Mouse (Mus musculus) layer of hippocampus, postnatal 36 days (tissue): ENCODE data around the gene Fbxw4. TPM values are rescaled to one million over a fixed set of nuclear protein-coding genes. Genes with fewer than 3 reads are reported as not detected.
"Not testable (repeated sequence)": the region's sequence is repeated elsewhere in the genome, so short reads cannot be mapped to it uniquely, and the experiment has no call there.

ENCODE experiments used
- DNase-seq, 2 experiments: peaks; one replicate each; pipeline ENCODE4 v3.0.0; 2022
- total RNA-seq, 2 experiments: library from RNA; stranded (reverse); gene quantifications; 2 replicates each; pipeline ENCODE4 v1.2.3; 2021

Gene Fbxw4
- total RNA-seq, 2 experiments from 2014 or later, result 33.7 to 34.3 TPM

- DNase-seq, result no peak
Observed at GRCm38 (mm10) chr19:45575632-45576001, 84.5 kb downstream of the Fbxw4 start.

DNA sequence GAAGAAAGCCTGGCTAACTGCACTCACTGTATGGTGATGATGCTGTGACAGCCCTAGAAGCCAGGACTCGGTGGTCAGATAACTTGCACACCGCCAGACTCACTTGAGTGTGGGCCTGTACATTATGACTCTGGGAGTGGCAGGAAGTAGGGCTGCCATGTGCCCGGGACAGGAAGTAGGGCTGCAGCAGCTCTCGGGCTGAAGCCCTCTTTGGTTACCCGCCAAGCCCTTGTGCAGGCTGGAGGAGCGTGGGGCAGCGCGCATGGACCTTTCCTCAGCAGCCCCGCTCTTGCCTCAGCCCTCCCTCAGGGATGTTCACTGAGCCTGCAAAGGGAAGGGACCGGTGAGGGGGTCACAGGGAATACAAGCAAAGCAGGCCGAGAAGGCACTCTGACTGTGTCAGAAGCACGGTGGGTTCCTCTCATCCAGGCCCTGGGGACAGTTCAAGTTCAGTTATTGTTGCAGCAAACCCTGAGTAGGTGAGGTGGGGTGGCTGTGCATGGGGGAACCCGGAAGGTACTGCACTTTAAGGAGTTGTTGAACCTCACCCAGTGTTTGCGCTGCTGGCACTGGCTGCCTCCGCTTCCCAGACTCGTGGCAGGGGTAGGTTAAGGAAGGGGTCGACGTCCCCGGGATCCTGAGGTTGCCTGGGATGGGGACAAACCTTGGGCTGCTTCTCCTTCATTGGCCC is 85.0 kb downstream of the Fbxw4 start:
- no peak for DNase-seq

- DNase-seq, result no peak
Observed at GRCm38 (mm10) chr19:45574339-45574898, 85.7 kb downstream of the Fbxw4 start.

GRCm38 (mm10) chr19:45573861-45574267 is 86.2 kb downstream of the Fbxw4 start:
- peak; percentile 74 to 76 for DNase-seq

DNA sequence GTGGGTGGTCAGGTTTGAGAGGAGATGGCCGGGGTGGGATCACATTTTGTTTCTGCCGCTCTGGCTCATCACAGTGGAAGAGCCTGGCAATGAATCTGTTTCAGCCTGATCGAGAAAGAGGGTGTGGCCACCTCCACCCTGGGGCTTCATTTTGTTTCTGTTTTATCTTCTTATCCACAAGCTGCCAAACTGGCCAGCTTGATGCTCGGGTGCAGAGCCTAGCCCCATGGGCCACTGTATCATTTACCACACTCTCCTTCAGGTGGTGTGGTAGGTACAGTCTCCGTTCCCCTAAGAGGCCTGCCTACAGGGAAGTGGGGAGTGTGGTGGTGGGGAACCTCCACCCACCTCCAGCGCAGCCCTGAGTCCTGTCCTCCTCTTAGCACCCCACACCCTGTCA is 87.1 kb downstream of the Fbxw4 start:
- DNase-seq, result no peak

DNA sequence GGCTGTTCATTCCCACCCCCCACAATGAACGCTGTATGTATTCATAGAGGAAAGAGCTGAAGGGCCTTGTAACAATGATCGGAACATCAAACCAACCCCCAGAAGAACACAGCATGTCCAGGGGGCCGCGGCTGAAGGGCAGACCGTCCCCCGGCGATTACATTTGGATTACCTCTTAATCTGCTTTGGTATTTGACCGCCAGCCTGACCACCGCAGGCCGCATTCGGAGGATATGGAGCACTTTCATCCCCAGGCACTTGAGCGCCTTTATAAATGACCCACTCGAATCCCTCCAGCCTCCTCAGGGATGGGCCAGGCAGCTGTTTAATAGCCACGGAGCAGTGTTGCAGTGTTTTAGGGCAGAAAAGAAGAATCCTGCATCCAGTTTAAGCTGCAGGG is 92.7 kb downstream of the Fbxw4 start:
- no peak for DNase-seq

GRCm38 (mm10) chr19:45565925-45566715 is 94.0 kb downstream of the Fbxw4 start:
- DNase-seq, result no peak

DNA sequence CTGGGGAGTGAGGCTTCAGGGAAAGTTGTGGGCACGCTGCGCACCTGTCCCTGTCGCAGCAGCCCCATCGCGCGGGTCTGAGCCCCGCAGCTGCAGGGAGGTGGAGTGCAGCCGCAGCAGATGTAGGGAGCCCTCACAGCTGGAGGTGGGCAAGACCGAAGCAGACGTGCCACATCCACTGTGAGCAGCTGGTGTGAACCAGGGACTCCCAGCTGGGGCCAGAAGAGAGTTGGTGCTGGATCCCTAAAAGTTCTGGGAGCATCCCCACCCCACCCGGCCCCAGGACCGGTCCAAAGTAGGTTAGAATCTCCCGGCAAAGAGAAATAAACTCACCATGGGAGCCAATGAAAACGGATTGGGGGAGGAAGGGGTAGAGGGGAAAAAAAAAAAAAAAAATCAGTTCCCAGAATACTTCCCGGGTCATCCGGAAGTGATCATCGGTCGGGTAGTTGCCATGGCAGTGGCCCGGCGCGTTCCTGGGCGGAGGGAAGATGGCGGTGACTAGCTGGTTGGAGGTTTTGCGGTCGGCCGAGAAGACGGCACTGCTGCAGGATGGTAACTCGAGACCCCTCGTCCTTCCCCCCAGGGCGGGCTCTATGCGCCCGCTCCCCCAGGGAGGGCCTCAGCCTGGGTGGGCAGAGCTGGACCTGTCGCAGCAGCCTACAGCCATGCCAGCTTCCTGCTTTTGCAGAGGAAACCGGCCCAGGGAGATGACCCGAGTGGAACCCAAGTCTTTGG is 99.8 kb downstream of the Fbxw4 start, which contains the start of the genes Poll and Gm17018:
TSS of gene Poll (minus strand) at position 379 of the 738 bp plus-strand sequence.
TSS of gene Gm17018 (plus strand) at position 463 of the 738 bp plus-strand sequence.
- peak; percentile 87 to 88 for DNase-seq

DNA sequence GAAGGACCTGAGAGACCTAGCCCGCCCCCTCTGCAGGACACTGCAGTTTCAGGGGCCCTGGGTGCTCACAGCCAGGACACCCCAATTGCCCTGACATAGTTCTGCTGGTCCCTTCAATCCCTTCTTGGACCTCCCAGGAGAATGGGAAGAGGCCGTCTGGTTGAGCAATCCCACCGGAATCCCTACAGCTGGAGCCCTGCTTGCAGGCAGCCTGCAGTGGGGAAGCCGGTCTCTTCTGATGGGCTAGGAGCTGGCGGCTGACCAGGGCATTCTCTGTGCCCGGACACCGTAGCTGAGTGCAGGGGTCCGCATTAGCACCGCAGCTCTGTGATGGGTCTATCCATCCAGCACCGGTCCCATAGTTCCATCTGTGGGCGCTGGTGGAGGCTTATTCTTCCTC is 106.0 kb downstream of the Fbxw4 start:
- DNase-seq, result no peak

GRCm38 (mm10) chr19:45552187-45552586 is 107.9 kb downstream of the Fbxw4 start:
- DNase-seq, result no peak

- DNase-seq, result no peak
Observed at GRCm38 (mm10) chr19:45549948-45550347, 110.2 kb downstream of the Fbxw4 start.

GRCm38 (mm10) chr19:45549128-45549915 is 110.8 kb downstream of the Fbxw4 start:
- no peak for DNase-seq

DNA sequence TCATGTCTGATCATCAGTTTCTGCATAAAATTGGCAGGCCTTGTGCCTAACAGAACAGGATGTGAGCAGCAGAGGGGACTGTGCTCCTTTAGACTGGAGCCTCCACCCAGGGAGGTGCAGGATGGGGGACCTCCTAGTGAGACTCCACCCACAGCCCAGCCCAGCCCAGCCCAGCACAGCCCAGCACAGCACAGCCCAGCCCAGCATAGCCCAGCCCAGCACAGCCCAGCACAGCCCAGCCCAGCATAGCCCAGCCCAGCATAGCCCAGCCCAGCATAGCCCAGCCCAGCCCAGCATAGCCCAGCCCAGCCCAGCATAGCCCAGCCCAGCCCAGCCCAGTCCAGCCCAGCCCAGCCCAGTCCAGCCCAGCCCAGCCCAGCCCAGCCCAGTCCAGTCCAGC is 111.9 kb downstream of the Fbxw4 start:
- DNase-seq, result not testable (repeated sequence)

DNA sequence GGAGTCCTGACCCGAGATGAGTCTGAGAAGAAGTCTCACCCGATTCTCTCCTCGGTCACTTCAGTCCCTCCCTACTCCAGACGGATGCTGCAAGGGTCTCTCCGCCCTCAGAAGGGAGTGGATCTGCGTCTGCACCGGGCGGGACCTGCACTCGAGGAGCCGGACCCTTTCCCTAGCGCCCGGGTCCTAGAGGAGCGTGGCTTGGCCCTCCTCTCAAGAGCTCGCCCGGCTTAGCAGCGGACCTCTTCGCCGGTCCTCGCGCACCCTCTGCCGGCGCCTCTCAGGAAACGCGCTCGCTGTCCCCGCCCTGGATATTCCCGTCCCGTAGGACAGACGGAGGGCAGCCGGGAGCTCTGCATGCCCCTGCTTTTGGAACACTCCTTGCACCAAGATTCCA is 115.2 kb downstream of the Fbxw4 start:
- peak; percentile 80 to 81 for DNase-seq

- DNase-seq, result no peak
Observed at GRCm38 (mm10) chr19:45544152-45544924, 115.8 kb downstream of the Fbxw4 start.

- DNase-seq, result no peak
Observed at GRCm38 (mm10) chr19:45542061-45542460, 118.1 kb downstream of the Fbxw4 start.

- peak; percentile 62 to 67 for DNase-seq
Observed at GRCm38 (mm10) chr19:45541409-45542041, 118.6 kb downstream of the Fbxw4 start.

DNA sequence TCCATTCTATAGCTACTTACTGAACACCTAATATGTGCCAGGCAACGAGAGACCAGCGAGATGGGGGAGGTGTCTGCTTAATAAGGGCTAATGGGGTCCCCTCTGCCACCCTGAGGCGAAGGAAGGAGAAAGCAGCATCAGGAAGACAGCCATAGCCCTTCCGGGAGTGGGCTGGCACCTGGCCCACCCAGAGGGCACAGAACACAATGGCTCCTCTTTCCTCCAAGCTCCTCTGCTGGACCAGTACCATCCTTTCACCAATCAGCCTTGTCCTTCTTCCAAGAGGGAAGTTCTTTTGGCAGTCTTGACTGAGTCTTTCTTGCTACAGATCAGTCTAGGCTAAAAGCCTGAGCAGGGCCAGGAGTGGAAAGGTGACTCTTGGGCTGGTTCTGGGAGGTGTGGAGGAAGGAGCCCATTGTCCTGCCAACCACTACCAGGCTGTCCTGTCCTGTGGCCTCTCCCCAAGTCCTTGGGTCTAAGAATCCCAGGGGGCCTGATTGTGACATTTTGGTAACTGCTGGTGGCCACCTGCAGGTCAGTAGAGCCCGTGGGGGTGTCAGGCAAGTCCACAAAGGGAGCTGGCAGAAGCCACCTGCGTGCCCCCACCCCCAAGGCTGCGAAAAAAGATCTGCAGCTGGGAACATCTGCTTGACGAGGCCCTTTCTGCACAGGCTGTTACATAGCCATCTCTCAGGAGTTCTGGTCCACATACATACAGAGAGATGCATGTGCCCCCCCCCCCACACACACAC is 119.3 kb downstream of the Fbxw4 start:
- DNase-seq, result no peak

- no peak for DNase-seq
Observed at GRCm38 (mm10) chr19:45537505-45537904, 122.6 kb downstream of the Fbxw4 start.

DNA sequence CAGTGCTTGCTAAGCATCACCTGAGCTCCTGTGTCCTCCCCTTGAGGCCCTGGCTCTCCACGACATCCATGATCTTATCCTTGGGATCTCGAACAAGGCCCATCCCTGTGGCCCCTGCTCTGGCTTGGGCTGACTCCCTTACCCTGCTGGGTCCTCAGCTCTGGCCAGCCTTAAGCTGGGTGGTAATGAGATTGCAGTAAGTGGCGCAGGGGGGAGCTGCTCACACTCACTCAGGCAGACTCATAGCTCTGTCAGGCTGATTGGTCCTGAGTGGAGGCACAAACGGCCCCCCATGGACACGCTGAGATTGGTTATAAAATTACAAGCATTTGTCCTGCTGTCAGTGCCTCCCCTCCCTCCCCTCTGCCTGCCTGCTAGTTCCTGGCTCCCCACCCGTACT is 124.2 kb downstream of the Fbxw4 start:
- no peak for DNase-seq
